Mouse (Mus musculus) thymus, adult 2 months (tissue): ENCODE data around the gene Comt.

Source experiments
- CTCF ChIP-seq: fragments of 200-500 bp; IDR thresholded peaks from 2 replicates; pipeline ENCODE4 v1.5.1; 2012; ENCODE audit warnings: mild to moderate bottlenecking, control low read depth, low read length, moderate library complexity, borderline replicate concordance; ENCODE audit not compliant: control insufficient read depth, poor library complexity, insufficient read depth; ENCODE audit errors: extremely low read depth
- POLR2A ChIP-seq: fragments of 200-500 bp; IDR thresholded peaks from 2 replicates; pipeline ENCODE4 v1.6.1; 2012; ENCODE audit warnings: mild to moderate bottlenecking, low read length, control low read depth, moderate library complexity; ENCODE audit not compliant: control insufficient read depth, poor library complexity, insufficient read depth; ENCODE audit errors: extremely low read depth

GRCm38 (mm10) chr16:18418756-18419602 lies 7.7 kb downstream of the Comt start:
- TF ChIP-seq POLR2A, result no peak
- TF ChIP-seq CTCF, result no peak
